Mouse (Mus musculus) brain, embryonic 14.5 days (tissue): Measurements from ENCODE around the gene Tnk1.

Source experiments
- CTCF ChIP-seq: fragments of 200-500 bp; IDR thresholded peaks from 2 replicates; pipeline ENCODE4 v1.5.1; 2012; ENCODE audit warnings: inconsistent platforms, mild to moderate bottlenecking, moderate library complexity, borderline replicate concordance; ENCODE audit not compliant: insufficient read depth, insufficient read length; ENCODE audit errors: extremely low read depth
- POLR2A ChIP-seq: fragments of 200-500 bp; IDR thresholded peaks from 2 replicates; pipeline ENCODE4 v1.6.1; 2012; ENCODE audit warnings: mild to moderate bottlenecking, inconsistent platforms, borderline replicate concordance; ENCODE audit not compliant: poor library complexity, insufficient read depth, insufficient read length, severe bottlenecking; ENCODE audit errors: extremely low read depth

GRCm38 (mm10) chr11:69880853-69881603, 22.5 kb upstream of the Tnk1 start, which contains the start of gene Kctd11:
- TF ChIP-seq CTCF (no peak), POLR2A (no peak)
